Mouse (Mus musculus) bone marrow, adult 2 months (tissue): ENCODE measurements around the gene Ubash3b.

Source experiments
- CTCF ChIP-seq: fragments of 200-500 bp; IDR thresholded peaks from 2 replicates; pipeline ENCODE4 v1.5.1; 2011; ENCODE audit warnings: low read length, control low read depth; ENCODE audit not compliant: control insufficient read depth, insufficient read depth
- POLR2A ChIP-seq: fragments of 200-500 bp; IDR thresholded peaks from 2 replicates; pipeline ENCODE4 v1.6.1; 2011; ENCODE audit warnings: low read depth, mild to moderate bottlenecking, control low read depth, low read length, borderline replicate concordance; ENCODE audit not compliant: control insufficient read depth

GRCm38 (mm10) chr9:40983758-40984157, 177.7 kb downstream of the Ubash3b start:
- TF ChIP-seq CTCF (no peak), POLR2A (no peak)
